Mouse (Mus musculus): ENCODE results near the gene Krtap4-13. TPM values are rescaled to one million over a fixed set of nuclear protein-coding genes. Genes with fewer than 3 reads are reported as not detected.
"Not testable (repeated sequence)": the region's sequence is repeated elsewhere in the genome, so short reads cannot be mapped to it uniquely, and the experiment has no call there.

Gene Krtap4-13
- total RNA-seq (2014; fragmentation: Nextera tagmentation) = not detected in 2 replicates
- total RNA-seq (2017) = not detected in 2 replicates
- polyA plus RNA-seq (2012) = not detected in 2 replicates

DNA sequence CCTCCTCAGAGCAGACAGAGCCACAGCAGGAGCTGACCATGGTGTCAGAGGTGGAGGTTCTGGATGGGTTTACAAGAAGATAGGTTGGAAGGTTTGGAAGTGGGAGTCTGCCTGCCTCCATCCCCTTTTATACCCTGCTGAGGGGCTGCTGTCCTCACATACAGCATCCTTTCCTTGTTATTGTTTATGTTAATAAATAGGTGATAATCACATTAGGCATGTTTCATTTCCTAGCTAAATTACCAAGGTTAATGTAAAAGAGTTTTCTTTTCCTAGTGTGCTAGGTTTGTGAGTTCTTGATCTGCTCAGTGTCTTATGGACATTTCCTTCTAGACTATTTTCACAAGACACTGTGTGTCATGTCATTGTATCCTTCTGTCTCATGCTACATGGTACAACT lies at the start of gene Krtap4-13:
Krtap4-13 (minus strand) TSS at position 101 of the 400 bp plus-strand sequence.
- not testable (repeated sequence) for ATAC-seq (ENCODE audit: extremely low read depth, insufficient number of reproducible peaks, low FRiP score, poor library complexity, severe bottlenecking); DNase-seq (ENCODE audit: low spot score); H3K4me3 ChIP-seq (ENCODE audit: low read depth, low read length); H3K4me1 ChIP-seq (ENCODE audit: insufficient read depth, low read depth, low read length); H3K36me3 ChIP-seq (replicated peaks); H3K9me3 ChIP-seq (replicated peaks); H3K27me3 ChIP-seq (ENCODE audit: insufficient read depth, low read length)

DNA sequence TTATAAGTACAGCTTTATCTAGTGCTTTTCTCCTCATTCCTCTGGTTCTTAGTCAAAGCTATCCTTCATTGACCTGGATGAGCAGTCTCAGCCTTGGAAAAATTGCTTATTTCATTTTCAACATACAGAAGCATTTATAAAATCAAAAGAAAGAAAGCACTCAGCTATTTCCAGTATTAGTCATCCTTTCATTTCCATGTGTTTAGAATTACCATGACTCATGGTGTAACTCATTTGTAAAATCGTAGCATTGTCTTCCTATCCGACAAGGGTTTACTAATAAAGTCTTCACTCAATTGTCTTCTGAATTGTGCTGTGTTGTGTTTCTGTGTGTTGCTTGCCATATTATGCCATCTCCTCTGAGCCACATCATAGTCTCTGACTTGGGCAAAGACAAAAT lies 49.1 kb upstream of the Krtap4-13 start:
- DNase-seq (ENCODE audit: low spot score) = no peak
- H3K36me3 ChIP-seq (replicated peaks) = no peaks in the 10 kb centered on the region
- TF ChIP-seq GATA1 (IDR thresholded peaks at IDR 0.05; ENCODE audit: borderline replicate concordance, low read length) (no peak), GATA2 (IDR thresholded peaks at IDR 0.05; ENCODE audit: borderline replicate concordance, low read depth, low read length) (no peak), POLR2AphosphoS5 (IDR thresholded peaks at IDR 0.05; ENCODE audit: insufficient replicate concordance, low read depth, low read length) (no peak), TAL1 (conservative IDR thresholded peaks at IDR 0.05; ENCODE audit: low read depth, low read length) (no peak), CTCF (IDR thresholded peaks at IDR 0.05; ENCODE audit: low read depth, low read length) (no peak)

DNA sequence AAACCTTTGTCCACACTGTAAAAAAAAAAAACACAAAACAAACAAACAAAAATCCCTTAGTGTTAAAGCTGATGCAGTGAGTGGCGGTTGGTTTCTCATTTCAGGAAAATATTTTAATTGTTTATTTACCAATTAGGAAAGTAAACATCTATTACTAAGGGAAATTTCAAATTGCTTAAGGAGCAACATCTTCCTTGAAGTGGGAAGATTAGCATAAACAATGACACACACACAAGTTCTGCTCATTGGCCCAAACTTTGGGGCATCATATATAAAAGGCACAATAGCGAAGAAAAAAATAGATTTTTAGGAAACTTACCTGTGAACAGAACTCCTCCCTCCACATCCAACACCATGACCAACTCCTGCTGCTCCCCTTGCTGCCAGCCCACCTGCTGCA lies 47.9 kb upstream of the Krtap4-13 start, which contains the start of gene Gm11568:
Gm11568 (plus strand) TSS at position 301 of the 400 bp plus-strand sequence.
- ATAC-seq (ENCODE audit: extremely low read depth, insufficient number of reproducible peaks, low FRiP score, poor library complexity, severe bottlenecking) = no peak
- Histone ChIP-seq H3K4me1 (ENCODE audit: insufficient read depth, low read depth, low read length) (no peaks in the 10 kb centered on the region), H3K27me3 (ENCODE audit: insufficient read depth, low read length) (no peaks in the 10 kb centered on the region), H3K36me3 (replicated peaks) (no peaks in the 10 kb centered on the region), H3K9me3 (replicated peaks) (peaks cover 23% of the 10 kb centered on the region), H3K4me3 (ENCODE audit: low read depth, low read length) (no peak within 1 kb of the TSS)
- DNase-seq (ENCODE audit: low spot score) = no peak
- TF ChIP-seq GATA2 (IDR thresholded peaks at IDR 0.05; ENCODE audit: borderline replicate concordance, low read depth, low read length) (no peak), CTCF (IDR thresholded peaks at IDR 0.05; ENCODE audit: low read depth, low read length) (no peak), GATA1 (IDR thresholded peaks at IDR 0.05; ENCODE audit: borderline replicate concordance, low read length) (no peak), TAL1 (conservative IDR thresholded peaks at IDR 0.05; ENCODE audit: low read depth, low read length) (no peak), POLR2AphosphoS5 (IDR thresholded peaks at IDR 0.05; ENCODE audit: insufficient replicate concordance, low read depth, low read length) (no peak)

More for the DNA sequence above, 49.1 kb upstream of the Krtap4-13 start:
- H3K9me3 ChIP-seq (replicated peaks) = peaks cover 25% of the 10 kb centered on the region
- no peaks in the 10 kb centered on the region for H3K4me1 ChIP-seq (ENCODE audit: insufficient read depth, low read depth, low read length)
- no peak for ATAC-seq (ENCODE audit: extremely low read depth, insufficient number of reproducible peaks, low FRiP score, poor library complexity, severe bottlenecking)
- H3K27me3 ChIP-seq (ENCODE audit: insufficient read depth, low read length) = no peaks in the 10 kb centered on the region
- H3K4me3 ChIP-seq (ENCODE audit: low read depth, low read length) = no peak overlapping the region

DNA sequence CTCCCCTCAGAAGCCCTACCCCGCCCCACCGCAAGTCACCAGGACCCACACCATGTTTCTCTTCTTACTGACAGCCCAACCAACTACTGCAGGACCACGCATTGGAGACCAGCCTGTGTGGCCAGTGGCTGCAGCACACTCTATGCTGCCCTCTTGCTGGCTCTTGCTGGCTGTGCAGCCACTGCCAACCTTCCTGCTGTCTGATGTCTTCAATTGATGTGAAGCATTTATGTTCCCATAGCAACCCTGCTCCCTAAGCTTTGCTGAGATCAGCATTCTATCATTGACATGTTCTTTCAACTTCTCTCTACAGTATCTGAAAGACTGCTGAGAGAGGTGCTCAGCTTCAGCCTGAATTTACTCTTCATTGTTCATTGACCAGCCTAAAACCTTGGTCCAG lies 44.4 kb upstream of the Krtap4-13 start:
- TF ChIP-seq GATA2 (IDR thresholded peaks at IDR 0.05; ENCODE audit: borderline replicate concordance, low read depth, low read length) (no peak), TAL1 (conservative IDR thresholded peaks at IDR 0.05; ENCODE audit: low read depth, low read length) (no peak), CTCF (IDR thresholded peaks at IDR 0.05; ENCODE audit: low read depth, low read length) (no peak), POLR2AphosphoS5 (IDR thresholded peaks at IDR 0.05; ENCODE audit: insufficient replicate concordance, low read depth, low read length) (no peak), GATA1 (IDR thresholded peaks at IDR 0.05; ENCODE audit: borderline replicate concordance, low read length) (no peak)
- peaks cover 19% of the 10 kb centered on the region for H3K9me3 ChIP-seq (replicated peaks)
- ATAC-seq (ENCODE audit: extremely low read depth, insufficient number of reproducible peaks, low FRiP score, poor library complexity, severe bottlenecking) = no peak

DNA sequence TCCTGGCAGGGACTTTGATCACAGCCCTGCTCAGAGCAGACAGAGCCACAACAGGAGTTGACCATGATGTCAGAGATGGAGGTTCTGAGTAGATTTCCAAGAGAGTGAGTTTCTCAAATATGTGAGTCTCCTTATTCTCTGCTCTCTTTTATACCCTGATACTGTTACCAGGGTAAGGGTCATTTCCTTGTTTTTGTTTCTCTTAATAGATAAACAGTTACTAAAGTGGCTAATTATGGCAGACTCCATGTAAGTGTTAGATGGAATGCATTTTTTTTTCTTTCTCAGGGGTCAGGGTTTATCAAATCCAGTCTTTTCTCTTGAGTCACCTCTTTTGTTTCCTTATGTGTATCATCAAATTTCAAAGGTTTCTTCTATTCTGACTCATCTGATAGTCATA lies 41.8 kb upstream of the Krtap4-13 start, which contains the start of gene Krtap4-16:
Krtap4-16 (minus strand) TSS at position 101 of the 400 bp plus-strand sequence.
- peaks cover 23% of the 10 kb centered on the region for H3K9me3 ChIP-seq (replicated peaks)
- TF ChIP-seq POLR2AphosphoS5 (IDR thresholded peaks at IDR 0.05; ENCODE audit: insufficient replicate concordance, low read depth, low read length) (no peak), CTCF (IDR thresholded peaks at IDR 0.05; ENCODE audit: low read depth, low read length) (no peak), GATA2 (IDR thresholded peaks at IDR 0.05; ENCODE audit: borderline replicate concordance, low read depth, low read length) (no peak), GATA1 (IDR thresholded peaks at IDR 0.05; ENCODE audit: borderline replicate concordance, low read length) (no peak)
- ATAC-seq (ENCODE audit: extremely low read depth, insufficient number of reproducible peaks, low FRiP score, poor library complexity, severe bottlenecking) (no peak), DNase-seq (ENCODE audit: low spot score) (no peak)
- H3K36me3 ChIP-seq (replicated peaks) = no peaks in the 10 kb centered on the region
- H3K4me1 ChIP-seq (ENCODE audit: insufficient read depth, low read depth, low read length) = no peaks in the 10 kb centered on the region
- H3K27me3 ChIP-seq (ENCODE audit: insufficient read depth, low read length) = no peaks in the 10 kb centered on the region
- no peak within 1 kb of the TSS for H3K4me3 ChIP-seq (ENCODE audit: low read depth, low read length)

More for the DNA sequence above, 44.4 kb upstream of the Krtap4-13 start:
- Histone ChIP-seq H3K4me3 (ENCODE audit: low read depth, low read length) (no peak overlapping the region), H3K36me3 (replicated peaks) (no peaks in the 10 kb centered on the region), H3K4me1 (ENCODE audit: insufficient read depth, low read depth, low read length) (no peaks in the 10 kb centered on the region), H3K27me3 (ENCODE audit: insufficient read depth, low read length) (no peaks in the 10 kb centered on the region)
- no peak for DNase-seq (ENCODE audit: low spot score)

DNA sequence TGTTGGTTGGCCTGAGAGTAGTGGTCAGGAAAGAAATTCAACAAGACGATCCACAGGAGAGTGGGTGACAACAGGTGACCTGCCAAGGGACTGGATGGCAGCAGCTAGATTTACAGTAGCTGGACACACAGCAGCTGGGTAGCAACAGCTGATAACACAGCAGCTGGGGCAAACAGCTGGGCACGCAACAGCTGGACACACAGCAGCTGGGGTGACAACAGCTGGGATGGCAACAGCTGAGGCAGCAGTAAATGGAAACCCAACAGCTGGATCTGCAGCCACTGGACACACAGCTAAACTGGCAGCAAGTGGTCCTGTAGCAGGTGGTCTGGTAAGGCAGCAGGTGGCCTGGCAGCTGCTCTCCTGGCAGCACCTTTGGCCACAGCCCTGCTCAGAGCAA lies 37.1 kb upstream of the Krtap4-13 start:
- TF ChIP-seq CTCF (IDR thresholded peaks at IDR 0.05; ENCODE audit: low read depth, low read length) (no peak), TAL1 (conservative IDR thresholded peaks at IDR 0.05; ENCODE audit: low read depth, low read length) (no peak), GATA1 (IDR thresholded peaks at IDR 0.05; ENCODE audit: borderline replicate concordance, low read length) (no peak), GATA2 (IDR thresholded peaks at IDR 0.05; ENCODE audit: borderline replicate concordance, low read depth, low read length) (no peak), POLR2AphosphoS5 (IDR thresholded peaks at IDR 0.05; ENCODE audit: insufficient replicate concordance, low read depth, low read length) (no peak)
- no peaks in the 10 kb centered on the region for H3K27me3 ChIP-seq (ENCODE audit: insufficient read depth, low read length)
- H3K9me3 ChIP-seq (replicated peaks) = peaks cover 18% of the 10 kb centered on the region
- H3K36me3 ChIP-seq (replicated peaks) = no peaks in the 10 kb centered on the region
- no peaks in the 10 kb centered on the region for H3K4me1 ChIP-seq (ENCODE audit: insufficient read depth, low read depth, low read length)
- 0 out of 2 replicates have a peak overlapping the region, but pooled peaks have one; percentile 4 for H3K4me3 ChIP-seq (ENCODE audit: low read depth, low read length)
- ATAC-seq (ENCODE audit: extremely low read depth, insufficient number of reproducible peaks, low FRiP score, poor library complexity, severe bottlenecking) = no peak
- no peak for DNase-seq (ENCODE audit: low spot score)

Data from G1E (cell line).